Mouse (Mus musculus) G1E-ER4 (cell line): ENCODE data around the gene Sowahc. TPM values are rescaled to one million over a fixed set of nuclear protein-coding genes. Genes with fewer than 3 reads are reported as not detected.

ENCODE experiments used
- GATA1 ChIP-seq: IDR thresholded peaks from one replicate; pipeline ENCODE4 v1.8.0; 2012; ENCODE audit warnings: low read length, inconsistent platforms
- polyA plus RNA-seq: library from polyadenylated mRNA; stranded (reverse); fragments of >175 nt; gene quantifications from 2 replicates; pipeline ENCODE4 v1.2.3, GENCODE M21; 2012

Sowahc gene
- polyA plus RNA-seq: 0.38 and 0.60 TPM in 2 replicates

- TF ChIP-seq GATA1: no peak
These were observed at the start of gene Sowahc, which contains the start of gene Sept10 for GRCm38 (mm10) chr10:59221473-59222270. Gene Sowahc, plus strand, starts transcription at chr10:59221953. Gene Sept10, minus strand, starts transcription at chr10:59221847.

GRCm38 (mm10) chr10:59172539-59172938 lies 49.2 kb upstream of the Sowahc start:
- TF ChIP-seq GATA1: no peak

- TF ChIP-seq GATA1: no peak
These were observed 42.1 kb upstream of the Sowahc start for GRCm38 (mm10) chr10:59179620-59180019.

- TF ChIP-seq GATA1: no peak
These were observed 39.4 kb upstream of the Sowahc start for GRCm38 (mm10) chr10:59182306-59182705.

- no peak for TF ChIP-seq GATA1
These were observed 26.9 kb upstream of the Sowahc start for GRCm38 (mm10) chr10:59194891-59195290.

- no peak for TF ChIP-seq GATA1
These were observed 25.0 kb upstream of the Sowahc start for GRCm38 (mm10) chr10:59196763-59197162.

DNA sequence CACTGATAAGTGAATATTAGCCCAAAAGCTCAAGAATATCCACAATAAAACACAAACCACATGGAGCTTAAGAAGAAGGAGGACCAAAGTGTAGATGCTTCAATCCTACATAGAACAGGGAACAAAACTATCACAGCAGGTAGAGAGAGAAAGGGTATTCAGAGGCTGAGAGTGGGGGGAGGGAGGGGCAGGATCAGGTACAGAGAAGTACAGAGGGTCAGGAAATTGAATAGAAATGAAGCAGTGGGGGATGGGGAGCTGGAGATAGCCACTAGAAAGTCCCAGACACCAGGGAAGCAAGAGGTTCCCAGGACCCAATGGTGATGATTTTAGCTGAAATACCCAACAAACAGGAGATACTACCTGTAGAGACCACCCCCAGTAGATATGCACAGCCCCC lies 21.7 kb upstream of the Sowahc start:
- TF ChIP-seq GATA1: no peak

DNA sequence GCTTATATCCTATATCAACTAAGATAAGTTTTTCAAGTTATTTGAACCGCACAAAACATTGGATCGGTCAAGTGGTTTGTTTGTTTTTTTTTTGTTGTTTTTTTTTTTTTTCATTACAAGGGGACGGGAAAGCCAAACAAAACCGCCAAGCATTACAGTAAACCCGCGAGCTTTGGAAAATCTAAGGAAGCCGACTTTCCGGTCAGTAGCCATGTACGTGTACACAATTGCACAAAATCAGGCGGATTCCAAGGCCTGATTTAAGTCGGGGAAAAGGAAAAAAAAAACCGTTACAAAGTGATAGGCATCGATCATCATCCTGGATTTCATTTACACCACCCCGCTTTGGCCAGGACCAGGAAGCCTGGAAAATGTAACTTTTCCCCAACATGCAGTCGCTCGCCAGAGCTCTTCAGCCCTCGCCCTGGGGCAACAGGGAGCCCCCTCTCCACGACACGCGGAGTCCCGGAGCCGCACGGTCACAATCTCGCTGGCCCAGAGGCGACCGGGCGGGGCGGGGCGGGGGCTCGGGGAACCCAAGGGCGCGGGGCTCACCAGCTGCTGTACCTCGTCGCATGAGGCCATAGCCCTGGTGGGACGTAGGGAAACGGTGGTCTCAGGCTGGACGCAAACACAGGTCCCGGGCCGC lies 805 bp upstream of the Sowahc start:
- no peak for TF ChIP-seq GATA1

DNA sequence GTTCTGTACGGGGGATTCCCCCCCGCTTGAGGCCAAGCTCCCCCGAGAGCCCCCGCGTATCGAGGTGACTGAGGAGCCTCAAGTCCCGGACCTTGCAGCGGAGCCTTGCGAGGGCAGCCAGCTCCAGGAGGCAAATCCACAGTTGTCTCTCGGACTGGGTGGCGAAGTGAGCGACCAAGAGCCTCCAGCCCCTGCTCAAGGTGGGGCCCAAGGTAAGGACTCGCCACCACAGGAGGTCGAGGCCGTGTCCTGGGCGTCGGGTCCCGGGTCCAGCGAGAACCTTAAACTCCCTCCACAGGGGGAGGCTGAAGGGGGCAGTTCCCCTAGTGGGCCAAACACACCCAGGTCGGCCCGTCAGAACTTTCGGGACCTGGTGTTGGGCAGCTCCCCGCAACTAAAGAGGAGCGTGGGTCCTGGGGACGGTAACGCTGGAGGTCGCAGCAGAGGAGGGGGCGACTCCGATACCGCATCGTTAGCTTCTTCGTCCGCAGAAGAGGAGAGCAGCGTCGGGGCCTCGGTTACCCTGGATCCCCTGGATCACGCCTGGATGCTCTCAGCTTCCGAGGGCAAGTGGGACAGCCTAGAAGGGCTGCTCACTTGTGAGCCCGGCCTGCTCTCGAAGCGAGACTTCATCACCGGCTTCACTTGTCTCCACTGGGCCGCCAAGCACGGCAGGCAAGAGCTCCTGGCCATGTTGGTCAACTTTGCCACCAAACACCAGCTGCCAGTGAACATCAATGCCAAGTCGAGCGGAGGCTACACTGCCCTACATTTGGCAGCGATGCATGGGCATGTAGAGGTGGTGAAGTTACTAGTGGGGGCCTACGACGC lies 733 bp downstream of the Sowahc start:
- no peak for TF ChIP-seq GATA1

DNA sequence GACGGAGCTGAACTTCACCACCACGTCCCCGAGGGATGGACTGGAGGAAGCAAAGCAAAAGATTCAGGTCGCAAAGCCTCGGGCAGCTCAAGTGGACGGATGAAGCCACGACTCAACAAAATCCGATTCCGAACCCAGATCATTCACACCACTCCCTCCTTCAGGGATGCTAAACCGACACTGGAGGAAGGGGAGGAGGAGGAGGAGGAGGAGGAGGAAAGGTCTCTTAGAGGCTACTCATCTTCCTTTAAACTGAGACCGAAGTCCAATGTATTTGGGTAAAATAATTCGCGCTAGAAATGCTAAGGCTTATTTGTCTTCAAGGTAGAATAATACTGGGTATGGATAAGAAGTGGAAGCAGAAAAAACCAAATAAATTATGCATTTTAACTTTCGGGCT lies 1.5 kb downstream of the Sowahc start:
- no peak for TF ChIP-seq GATA1

DNA sequence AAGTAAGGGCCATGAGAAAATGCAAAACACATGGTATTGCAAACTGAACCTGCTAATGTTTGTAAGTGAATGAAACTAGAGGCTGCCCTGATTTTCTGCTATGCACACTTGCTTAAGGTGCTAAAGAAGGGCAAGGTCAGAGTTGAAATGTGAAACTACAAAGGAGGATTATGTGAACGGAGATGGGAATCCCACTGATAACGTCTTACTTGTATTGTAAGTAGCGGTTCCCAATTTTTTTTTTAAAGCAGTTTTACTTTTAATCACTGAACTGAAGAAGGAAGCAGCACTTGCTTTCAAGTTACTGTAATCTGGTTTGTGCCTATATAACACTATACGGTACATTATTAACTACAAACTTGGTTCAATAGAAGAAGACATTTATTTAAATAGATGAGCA lies 2.1 kb downstream of the Sowahc start:
- TF ChIP-seq GATA1: no peak

DNA sequence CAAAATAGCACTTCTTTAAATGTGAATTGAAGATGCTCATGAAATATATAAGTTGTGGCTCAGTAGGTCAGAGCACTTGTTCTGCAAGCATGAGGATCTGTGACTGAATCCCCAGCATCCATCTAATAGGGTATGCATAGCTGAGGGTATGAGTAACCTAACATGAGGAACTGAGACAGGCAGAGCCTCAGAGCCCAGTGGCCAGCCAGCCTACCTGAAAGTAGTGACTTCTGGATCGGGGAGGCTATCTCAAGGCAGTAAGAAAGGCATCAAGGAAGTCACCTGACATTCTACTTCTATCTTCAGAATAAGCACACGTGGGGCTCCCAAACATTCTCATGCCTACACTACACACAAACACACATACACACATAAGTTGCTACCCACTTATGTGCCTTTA lies 3.4 kb downstream of the Sowahc start:
- no peak for TF ChIP-seq GATA1

- TF ChIP-seq GATA1: no peak
These were observed 7.6 kb downstream of the Sowahc start for GRCm38 (mm10) chr10:59229205-59229820.

- TF ChIP-seq GATA1: no peak
These were observed 13.5 kb downstream of the Sowahc start for GRCm38 (mm10) chr10:59235227-59235626.

GRCm38 (mm10) chr10:59235847-59236246 lies 14.1 kb downstream of the Sowahc start:
- no peak for TF ChIP-seq GATA1

DNA sequence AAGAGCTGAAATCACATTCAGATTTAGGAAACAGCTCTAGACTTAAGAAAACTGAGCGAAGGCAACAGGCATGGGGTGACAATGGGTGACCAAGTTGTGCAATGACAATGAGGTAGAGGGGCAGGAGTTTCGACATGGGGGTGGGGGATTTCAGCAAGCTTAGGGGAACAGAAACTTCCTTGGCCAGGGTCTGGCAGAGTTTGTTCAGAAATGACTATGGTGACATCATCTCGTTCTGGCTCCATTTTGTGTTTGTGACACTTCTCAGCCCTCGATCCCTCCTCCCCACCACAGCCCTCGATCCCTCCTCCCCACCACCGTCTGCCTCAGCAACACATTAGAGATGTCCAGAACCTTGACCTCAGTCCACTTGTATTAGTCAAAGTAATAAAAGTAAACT lies 14.7 kb downstream of the Sowahc start:
- TF ChIP-seq GATA1: no peak
